Mouse (Mus musculus) cortical plate, adult 2 months (tissue): ENCODE data around the gene Adamts7.

Experiments
- CTCF ChIP-seq: fragments of 200-500 bp; IDR thresholded peaks from 2 replicates; pipeline ENCODE4 v1.5.1; 2011; ENCODE audit warnings: mild to moderate bottlenecking, control low read depth, low read length; ENCODE audit not compliant: insufficient read depth; ENCODE audit errors: extremely low read depth
- POLR2A ChIP-seq: fragments of 200-500 bp; IDR thresholded peaks from 2 replicates; pipeline ENCODE4 v1.6.1; 2011; ENCODE audit warnings: mild to moderate bottlenecking, low read length, control low read depth; ENCODE audit not compliant: insufficient read depth; ENCODE audit errors: extremely low read depth

DNA sequence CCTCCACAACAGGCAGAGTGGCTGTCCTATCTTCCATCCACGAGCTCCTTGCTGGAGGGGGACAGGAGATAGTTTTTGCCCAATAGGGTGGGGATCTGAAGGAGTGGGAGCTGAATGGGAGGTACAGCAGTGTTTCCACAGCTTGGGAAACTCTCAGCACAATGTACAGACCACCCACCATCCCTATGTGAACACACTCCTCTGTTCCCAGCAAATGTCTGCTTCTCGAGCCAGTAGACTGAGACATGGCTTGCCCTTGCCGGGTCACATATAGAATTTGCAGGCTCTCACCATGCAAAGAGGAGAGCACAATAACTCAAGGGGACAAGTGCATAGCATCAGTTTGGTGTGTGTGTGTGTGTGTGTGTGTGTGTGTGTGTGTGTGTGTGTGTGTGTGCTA, 20.7 kb downstream of the Adamts7 start:
- TF ChIP-seq CTCF (no peak), POLR2A (no peak)
